21 mouse cellular contexts compared by ENCODE assay signal in genomic region chr14:121349291-121349690, GRCm38 (mm10). TPM values are rescaled to one million over a fixed set of nuclear protein-coding genes. Genes with fewer than 3 reads are reported as not detected.
DNase-seq lines count a peak whose midpoint lies in the region; ATAC-seq lines count a peak whose summit lies in the region.
"Had no signal": no experiment of that assay in that cellular context is flagged by ENCODE, and none has a peak within 500 bp of the region (broad histone marks: within the 10 kb centered on the region; RNA-seq: fewer than 3 reads in every experiment).

No protein-coding gene starts in this region.

- no peak for DNase-seq in kidney, postnatal 36 days
- DNase-seq in CD4-positive helper T cell, adult 2 months (ENCODE audit: low read depth, low spot score), result peak; percentile 35
- peak; percentile 40 for DNase-seq in induced T-regulatory cell, adult 2 months (ENCODE audit: low read depth)
- DNase-seq in forebrain, embryonic 10.5 days (ENCODE audit: extremely low spot score, low spot score), result no peak
- DNase-seq: cerebellum, postnatal 10 days; embryo, embryonic 11 days; heart, postnatal 36 days; layer of hippocampus, postnatal 36 days; liver; retina, postnatal 1 day; right cerebral cortex, postnatal 4 days; thymus, adult 2 months had no signal

- H3K27ac ChIP-seq in kidney, embryonic 16.5 days (ENCODE audit: low read length), result peak overlapping the region; percentile 67; the same call in 1 of the 2 replicates
- no peak overlapping the region for H3K27ac ChIP-seq in forebrain, embryonic 10.5 days
- H3K27ac ChIP-seq: macrophage; midbrain, embryonic 12.5 days had no signal

- no peaks in the 10 kb centered on the region for H3K9me3 ChIP-seq in kidney, embryonic 16.5 days (ENCODE audit: low read length)
- no peaks in the 10 kb centered on the region for H3K9me3 ChIP-seq in forebrain, embryonic 10.5 days
- H3K9me3 ChIP-seq: lung, embryonic 15.5 days; midbrain, embryonic 12.5 days; neural tube, embryonic 15.5 days had no signal

- H3K4me3 ChIP-seq in kidney, embryonic 16.5 days (ENCODE audit: low read length), result no peak overlapping the region
- H3K4me3 ChIP-seq in forebrain, embryonic 10.5 days, result no peak overlapping the region
- H3K4me3 ChIP-seq: erythroblast, embryonic 14.5 days; lung, embryonic 15.5 days; midbrain, embryonic 12.5 days; neural tube, embryonic 15.5 days had no signal

- H3K27me3 ChIP-seq in kidney, embryonic 16.5 days (ENCODE audit: insufficient read depth, low read length), result no peaks in the 10 kb centered on the region
- H3K27me3 ChIP-seq in forebrain, embryonic 10.5 days (ENCODE audit: poor library complexity, severe bottlenecking), result no peaks in the 10 kb centered on the region
- H3K27me3 ChIP-seq: lung, embryonic 15.5 days; midbrain, embryonic 12.5 days; neural tube, embryonic 15.5 days; Patski had no signal

- WGBS in kidney, embryonic 16.5 days, result 75% methylated on average over 5 of the region's 5 CpGs
- WGBS in forebrain, embryonic 10.5 days, result 90% methylated on average over 5 of the region's 5 CpGs

- no peak for ATAC-seq in kidney, embryonic 16.5 days (ENCODE audit: low FRiP score, low TSS enrichment)
- peak; percentile 20 for ATAC-seq in CD4-positive, CD25-positive, alpha-beta regulatory T cell, adult 4 months
- ATAC-seq in megakaryocyte progenitor cell, adult 5-6 weeks (replicated peaks; ENCODE audit: poor library complexity), result no peak
- ATAC-seq: Patski had no signal

- no peak overlapping the region for H3K9ac ChIP-seq in kidney, embryonic 16.5 days (replicated peaks; ENCODE audit: low read length)
- H3K9ac ChIP-seq: lung, embryonic 15.5 days; midbrain, embryonic 12.5 days; neural tube, embryonic 15.5 days had no signal

- peaks cover 68% of the 10 kb centered on the region for H3K4me1 ChIP-seq in kidney, embryonic 16.5 days (ENCODE audit: insufficient read depth, low read length)
- H3K4me1 ChIP-seq in forebrain, embryonic 10.5 days, result peaks cover 49% of the 10 kb centered on the region

- no peak overlapping the region for H3K4me2 ChIP-seq in kidney, embryonic 16.5 days (replicated peaks; ENCODE audit: low read depth, low read length)
- H3K4me2 ChIP-seq: lung, embryonic 15.5 days; midbrain, embryonic 12.5 days; neural tube, embryonic 15.5 days had no signal

- H3K36me3 ChIP-seq in kidney, embryonic 16.5 days (ENCODE audit: insufficient read depth, low read length), result no peaks in the 10 kb centered on the region
- 0 out of 2 replicates have a peak, but pooled peaks cover 3% of the 10 kb centered on the region for H3K36me3 ChIP-seq in forebrain, embryonic 10.5 days (replicated peaks)
- H3K36me3 ChIP-seq: lung, embryonic 15.5 days; midbrain, embryonic 12.5 days; neural tube, embryonic 15.5 days had no signal

RNA-seq across cellular contexts. Expression of gene Stk24, which starts 30.5 kb away (rescaled TPM):
- 34.8 and 38.0 TPM in 2 replicates for polyA plus RNA-seq in kidney, embryonic 16.5 days (2015; fragmentation: Nextera tagmentation; extraction: Ambion mirVana)
- 10 to 100 TPM; 63.3 to 68.7 TPM for polyA plus RNA-seq in CD4-positive, CD25-positive, alpha-beta regulatory T cell, adult 4 months (2017; shearing (Covaris generic))
- 38.4 and 43.4 TPM in 2 replicates for polyA plus RNA-seq in forebrain, embryonic 10.5 days (2016; fragmentation: Nextera tagmentation; extraction: Ambion mirVana)
- 97.1 and 100 TPM in 2 replicates for total RNA-seq in megakaryocyte progenitor cell, adult 5-6 weeks (2015)
- total RNA-seq in megakaryocyte progenitor cell, adult 5-6 weeks (2017), result 73.4 and 76.7 TPM in 2 replicates

Comparison
In these comparisons a context has a peak if more than half of its experiments do, and no peak if none do; other contexts are left out.
1. DNase-seq: peak in CD4-positive helper T cell, adult 2 months (single experiment) and induced T-regulatory cell, adult 2 months (single experiment); none in kidney, postnatal 36 days (0 of 2) and forebrain, embryonic 10.5 days (single experiment).